18 mouse cellular contexts compared by ENCODE assay signal in genomic region chr17:74982880-74983279, GRCm38 (mm10).
"Had no signal": no experiment of that assay in that cellular context is flagged by ENCODE, and none has a peak within 500 bp of the region (broad histone marks: within the 10 kb centered on the region; RNA-seq: fewer than 3 reads in every experiment).

No protein-coding gene starts in this region.

- H3K27me3 ChIP-seq: liver, embryonic 12.5 days; midbrain, embryonic 12.5 days; neural tube, embryonic 13.5 days; neural tube, embryonic 15.5 days had no signal

- H3K9ac ChIP-seq: liver, embryonic 12.5 days; liver, embryonic 14.5 days; midbrain, embryonic 12.5 days; neural tube, embryonic 13.5 days; neural tube, embryonic 15.5 days had no signal

- DNase-seq: lung, adult 18-20 months; midbrain, embryonic 14.5 days; retina, postnatal 1 day; right cerebral cortex, adult 18-20 months; right cerebral cortex, postnatal 25 days; right cerebral cortex, postnatal 4 days; spleen, adult 18-20 months; thymus, adult 18-20 months; thymus, postnatal 14 days; thymus, postnatal 36 days had no signal

- H3K36me3 ChIP-seq: liver, embryonic 12.5 days; midbrain, embryonic 10.5 days; midbrain, embryonic 12.5 days; neural tube, embryonic 13.5 days; neural tube, embryonic 15.5 days had no signal

- ATAC-seq: liver, embryonic 12.5 days; midbrain, embryonic 16.5 days had no signal

- H3K4me3 ChIP-seq: liver, embryonic 12.5 days; midbrain, embryonic 10.5 days; midbrain, embryonic 12.5 days; myocyte; neural tube, embryonic 13.5 days; neural tube, embryonic 15.5 days had no signal

- H3K27ac ChIP-seq: liver, embryonic 12.5 days; liver, embryonic 14.5 days; midbrain, embryonic 10.5 days; midbrain, embryonic 12.5 days; neural tube, embryonic 13.5 days; neural tube, embryonic 15.5 days had no signal

- H3K4me2 ChIP-seq: liver, embryonic 12.5 days; midbrain, embryonic 12.5 days; neural tube, embryonic 13.5 days; neural tube, embryonic 15.5 days had no signal

- H3K9me3 ChIP-seq: liver, embryonic 12.5 days; midbrain, embryonic 10.5 days; midbrain, embryonic 12.5 days; neural tube, embryonic 15.5 days had no signal

- H3K4me1 ChIP-seq: liver, embryonic 12.5 days; midbrain, embryonic 12.5 days; neural tube, embryonic 13.5 days; neural tube, embryonic 15.5 days had no signal
